ENCODE assay signal across 29 mouse cellular contexts in the genomic region with DNA sequence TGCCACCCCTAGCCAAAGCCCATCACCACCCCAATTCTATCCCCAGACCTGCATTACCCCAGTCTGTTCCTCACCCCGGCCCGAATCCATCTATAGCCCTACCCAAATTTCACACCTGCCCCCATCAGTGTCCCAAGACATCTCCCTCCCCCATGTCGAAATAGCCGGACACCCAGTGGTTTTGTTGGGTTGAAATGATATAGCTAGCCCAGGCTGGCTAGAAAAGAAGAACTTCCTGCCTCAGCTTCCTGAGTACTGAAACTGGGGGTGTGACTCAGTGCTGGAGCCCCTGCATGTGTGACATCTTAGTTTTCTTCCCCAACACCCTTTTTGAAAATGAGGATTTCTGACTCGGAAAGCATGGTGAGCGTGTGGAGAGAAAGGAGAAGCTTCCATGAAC. TPM values are rescaled to one million over a fixed set of nuclear protein-coding genes. Genes with fewer than 3 reads are reported as not detected.
"Had no signal": no experiment of that assay in that cellular context is flagged by ENCODE, and none has a peak within 500 bp of the region (broad histone marks: within the 10 kb centered on the region; RNA-seq: fewer than 3 reads in every experiment).

No protein-coding gene starts in this region.

- H3K9me3 ChIP-seq: kidney, embryonic 15.5 days; limb, embryonic 15.5 days; liver, embryonic 13.5 days; lung, embryonic 15.5 days; midbrain, embryonic 13.5 days had no signal

- H3K4me3 ChIP-seq: kidney, embryonic 15.5 days; layer of hippocampus, adult 2 months; limb, embryonic 12.5 days; limb, embryonic 15.5 days; liver, embryonic 13.5 days; lung, embryonic 15.5 days; megakaryocyte, embryonic 14.5 days; midbrain, embryonic 10.5 days; midbrain, embryonic 13.5 days had no signal

- H3K4me2 ChIP-seq: kidney, embryonic 15.5 days; limb, embryonic 12.5 days; limb, embryonic 15.5 days; liver, embryonic 13.5 days; lung, embryonic 15.5 days; midbrain, embryonic 13.5 days had no signal

- H3K27me3 ChIP-seq: kidney, embryonic 15.5 days; lung, embryonic 15.5 days had no signal

- DNase-seq: kidney, adult 8-10 months; kidney, postnatal 10 days; left cerebral cortex, postnatal 4 days; liver, embryonic 13.5 days; lung, adult 18-20 months; lung, postnatal 10 days; lung, postnatal 36 days; thymus, adult 18-20 months; thymus, postnatal 36 days had no signal

- H3K36me3 ChIP-seq: limb, embryonic 12.5 days; limb, embryonic 15.5 days; liver, embryonic 13.5 days; midbrain, embryonic 10.5 days; midbrain, embryonic 13.5 days had no signal

- H3K9ac ChIP-seq: kidney, embryonic 15.5 days; limb, embryonic 12.5 days; limb, embryonic 15.5 days; liver, embryonic 13.5 days; lung, embryonic 15.5 days; midbrain, embryonic 13.5 days had no signal

- H3K27ac ChIP-seq: kidney, embryonic 15.5 days; layer of hippocampus, adult 2 months; limb, embryonic 12.5 days; limb, embryonic 15.5 days; liver, embryonic 13.5 days; lung, embryonic 15.5 days; midbrain, embryonic 10.5 days; midbrain, embryonic 13.5 days had no signal

- ATAC-seq: intestine, postnatal 0 days; midbrain, embryonic 13.5 days; midbrain, embryonic 16.5 days had no signal

RNA-seq across cellular contexts. Expression of gene Plaur, which starts 4.6 kb away (rescaled TPM):
- polyA plus RNA-seq: testis, adult 2 months had no signal

RNA-seq across cellular contexts. Expression of gene Irgc1, which starts 14.7 kb away (rescaled TPM):
- total RNA-seq: layer of hippocampus, adult 2 months; layer of hippocampus, postnatal 10 days; left cerebral cortex, postnatal 4 days had no signal
- polyA plus RNA-seq: intestine, embryonic 14.5 days; intestine, postnatal 0 days; kidney, embryonic 15.5 days; limb, embryonic 12.5 days; liver, embryonic 13.5 days; lung, embryonic 15.5 days; midbrain, embryonic 10.5 days; midbrain, embryonic 13.5 days; midbrain, embryonic 16.5 days; neural tube, embryonic 11.5 days; neural tube, embryonic 14.5 days had no signal

RNA-seq across cellular contexts. Expression of gene AC161166.1, which starts 45.4 kb away (rescaled TPM):
- total RNA-seq: layer of hippocampus, adult 2 months; layer of hippocampus, postnatal 10 days; left cerebral cortex, adult 8-10 months; left cerebral cortex, postnatal 14 days; left cerebral cortex, postnatal 4 days had no signal
- polyA plus RNA-seq: large intestine, adult 2 months; liver, embryonic 13.5 days; small intestine, adult 2 months; spleen, adult 2 months had no signal
